Mouse (Mus musculus): ENCODE measurements around the gene Fbxo39. TPM values are rescaled to one million over a fixed set of nuclear protein-coding genes. Genes with fewer than 3 reads are reported as not detected.

The Fbxo39 gene
- polyA plus RNA-seq (2012; rRNA removed), result not detected in 2 replicates
- not detected in 2 replicates for polyA plus RNA-seq (2014; fragmentation: Nextera tagmentation; extraction: Ambion mirVana)

DNA sequence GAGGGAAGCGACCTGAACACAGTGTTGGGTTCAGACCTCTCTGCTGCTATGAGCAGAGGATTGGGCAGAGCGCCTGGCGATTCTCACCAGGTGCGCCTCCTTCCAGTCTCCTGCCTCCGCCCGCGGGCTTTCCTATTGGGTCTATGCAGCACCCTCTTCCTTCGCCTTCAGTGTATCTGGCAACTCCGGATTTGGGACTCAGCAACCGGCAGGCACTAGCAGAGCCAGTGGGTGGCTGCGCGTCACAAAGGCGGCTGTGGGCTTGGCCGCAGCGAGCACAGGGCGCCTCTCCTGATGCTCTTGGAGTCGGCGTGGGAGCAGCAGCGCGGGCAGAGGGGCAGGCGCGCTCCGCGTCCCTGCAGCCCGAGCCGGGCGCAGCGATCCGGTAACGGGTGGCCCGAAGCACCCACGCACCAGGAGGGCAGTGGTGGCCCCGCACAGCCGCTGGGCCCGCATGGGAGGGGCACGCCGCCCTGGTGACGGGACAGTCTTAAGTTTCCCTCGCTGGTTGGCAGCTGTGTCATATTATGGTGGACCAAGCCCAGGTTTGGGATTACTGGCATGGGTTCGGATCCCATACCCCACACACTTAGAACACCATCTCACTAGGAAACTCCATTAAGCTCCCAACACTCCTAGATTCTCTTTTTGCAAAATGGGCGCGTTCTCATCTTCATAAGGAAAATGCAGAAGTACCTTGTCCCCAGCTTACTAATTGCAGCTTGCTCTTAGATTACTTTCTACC is at the start of gene Fbxo39:
TSS of gene Fbxo39 (plus strand) at position 294 of the 745 bp plus-strand sequence.
- no peaks in the 10 kb centered on the region for H3K36me3 ChIP-seq (ENCODE audit: control insufficient read depth, insufficient read depth, low read length)
- H3K27ac ChIP-seq (replicated peaks; ENCODE audit: low read depth, low read length), result no peak within 1 kb of the TSS
- 10% methylated on average over 42 of the region's 42 CpGs for WGBS
- H3K9me3 ChIP-seq (ENCODE audit: control insufficient read depth, low read length), result no peaks in the 10 kb centered on the region
- DNase-seq (ENCODE audit: low spot score) (no peak), ATAC-seq (ENCODE audit: low FRiP score, low read depth) (no peak)
- H3K27me3 ChIP-seq (ENCODE audit: control insufficient read depth, insufficient read depth, low read length), result peaks cover 26% of the 10 kb centered on the region
- no peaks in the 10 kb centered on the region for H3K4me1 ChIP-seq (ENCODE audit: control insufficient read depth, insufficient read depth, low read length)
- H3K9ac ChIP-seq (ENCODE audit: low read depth, low read length, severe bottlenecking), result no peak within 1 kb of the TSS
- peak within 1 kb of the TSS; percentile 17 for H3K4me3 ChIP-seq (replicated peaks; ENCODE audit: low read length)
- no peak for TF ChIP-seq POLR2A (IDR thresholded peaks at IDR 0.05; ENCODE audit: borderline replicate concordance, extremely low read depth, insufficient read depth, insufficient read length)
- H3K4me2 ChIP-seq (replicated peaks; ENCODE audit: low read depth, low read length, severe bottlenecking), result peak within 1 kb of the TSS; percentile 30; the same call in 1 of the 2 replicates

- H3K4me2 ChIP-seq (replicated peaks; ENCODE audit: low read depth, low read length, severe bottlenecking), result no peak overlapping the region
- no peak overlapping the region for H3K9ac ChIP-seq (ENCODE audit: low read depth, low read length, severe bottlenecking)
- TF ChIP-seq POLR2A (IDR thresholded peaks at IDR 0.05; ENCODE audit: borderline replicate concordance, extremely low read depth, insufficient read depth, insufficient read length), result no peak
- no peak for ATAC-seq (ENCODE audit: low FRiP score, low read depth)
- no peak overlapping the region for H3K4me3 ChIP-seq (replicated peaks; ENCODE audit: low read length)
- peaks cover 4% of the 10 kb centered on the region; the same call in 1 of the 2 replicates for H3K4me1 ChIP-seq (ENCODE audit: control insufficient read depth, insufficient read depth, low read length)
- H3K36me3 ChIP-seq (ENCODE audit: control insufficient read depth, insufficient read depth, low read length), result no peaks in the 10 kb centered on the region
- H3K27ac ChIP-seq (replicated peaks; ENCODE audit: low read depth, low read length), result no peak overlapping the region
- 4% methylated on average over 11 of the region's 11 CpGs for WGBS
- H3K27me3 ChIP-seq (ENCODE audit: control insufficient read depth, insufficient read depth, low read length), result peaks cover 27% of the 10 kb centered on the region
- no peaks in the 10 kb centered on the region for H3K9me3 ChIP-seq (ENCODE audit: control insufficient read depth, low read length)
- DNase-seq (ENCODE audit: low spot score), result no peak
These were observed 48.8 kb upstream of the Fbxo39 start for GRCm38 (mm10) chr11:72265483-72265882.

DNA sequence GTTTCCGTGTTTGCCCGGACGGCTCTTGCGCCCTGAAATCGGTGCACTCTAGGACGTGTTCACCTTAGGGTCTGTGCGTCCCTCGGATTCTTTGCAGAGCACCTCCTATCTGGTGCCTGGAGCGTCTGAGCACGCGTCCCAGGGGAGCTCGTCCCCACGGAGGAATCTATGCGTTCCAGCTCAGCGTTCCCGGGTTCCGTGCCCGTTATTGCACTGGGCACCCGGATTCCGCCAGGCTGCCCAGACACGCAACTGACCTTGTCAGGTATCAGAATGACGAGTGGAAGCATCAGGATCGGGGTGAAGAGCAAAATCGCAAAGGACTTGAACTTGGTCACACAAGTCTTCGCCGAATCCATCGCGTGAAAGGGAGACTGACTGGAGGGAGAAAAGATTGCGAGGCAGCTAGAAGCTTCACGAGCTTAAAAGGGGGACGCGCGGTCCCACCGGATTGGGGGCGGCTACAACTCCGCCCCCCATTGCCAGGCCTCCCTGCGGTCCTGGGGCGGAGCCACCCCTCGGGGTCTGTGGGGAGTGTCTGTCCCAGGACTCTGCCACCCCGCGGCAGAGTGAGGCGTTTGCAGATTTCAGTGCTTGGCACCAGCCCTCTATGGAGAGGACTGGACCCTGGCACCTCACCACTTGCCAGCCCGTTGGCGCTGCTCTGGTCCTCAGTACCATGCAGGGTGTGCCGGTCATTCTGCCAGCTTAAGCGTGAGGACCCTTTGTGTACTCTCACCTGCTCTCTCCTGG is 47.9 kb upstream of the Fbxo39 start:
- Histone ChIP-seq H3K27ac (replicated peaks; ENCODE audit: low read depth, low read length) (no peak overlapping the region), H3K4me1 (ENCODE audit: control insufficient read depth, insufficient read depth, low read length) (peaks cover 4% of the 10 kb centered on the region; the same call in 1 of the 2 replicates), H3K36me3 (ENCODE audit: control insufficient read depth, insufficient read depth, low read length) (no peaks in the 10 kb centered on the region), H3K4me2 (replicated peaks; ENCODE audit: low read depth, low read length, severe bottlenecking) (peak overlapping the region; percentile 66), H3K9me3 (ENCODE audit: control insufficient read depth, low read length) (no peaks in the 10 kb centered on the region), H3K27me3 (ENCODE audit: control insufficient read depth, insufficient read depth, low read length) (peaks cover 27% of the 10 kb centered on the region), H3K4me3 (replicated peaks; ENCODE audit: low read length) (peak overlapping the region; percentile 37), H3K9ac (ENCODE audit: low read depth, low read length, severe bottlenecking) (peak overlapping the region; percentile 38)
- peak; percentile 62 for DNase-seq (ENCODE audit: low spot score)
- WGBS, result 2% methylated on average over 40 of the region's 46 CpGs
- TF ChIP-seq POLR2A (IDR thresholded peaks at IDR 0.05; ENCODE audit: borderline replicate concordance, extremely low read depth, insufficient read depth, insufficient read length), result no peak
- peak; percentile 74; the same call in 1 of the 2 replicates for ATAC-seq (ENCODE audit: low FRiP score, low read depth)

GRCm38 (mm10) chr11:72266960-72267560 is 47.2 kb upstream of the Fbxo39 start, which contains the start of gene Slc13a5:
Gene Slc13a5, minus strand, starts transcription at chr11:72267222.
- Histone ChIP-seq H3K27me3 (ENCODE audit: control insufficient read depth, insufficient read depth, low read length) (peaks cover 27% of the 10 kb centered on the region), H3K9me3 (ENCODE audit: control insufficient read depth, low read length) (no peaks in the 10 kb centered on the region), H3K4me2 (replicated peaks; ENCODE audit: low read depth, low read length, severe bottlenecking) (peak within 1 kb of the TSS; percentile 66), H3K27ac (replicated peaks; ENCODE audit: low read depth, low read length) (no peak within 1 kb of the TSS), H3K4me1 (ENCODE audit: control insufficient read depth, insufficient read depth, low read length) (peaks cover 4% of the 10 kb centered on the region; the same call in 1 of the 2 replicates), H3K9ac (ENCODE audit: low read depth, low read length, severe bottlenecking) (peak within 1 kb of the TSS; percentile 38), H3K4me3 (replicated peaks; ENCODE audit: low read length) (peak within 1 kb of the TSS; percentile 37), H3K36me3 (ENCODE audit: control insufficient read depth, insufficient read depth, low read length) (no peaks in the 10 kb centered on the region)
- 3% methylated on average over 36 of the region's 36 CpGs for WGBS
- TF ChIP-seq POLR2A (IDR thresholded peaks at IDR 0.05; ENCODE audit: borderline replicate concordance, extremely low read depth, insufficient read depth, insufficient read length), result no peak
- DNase-seq (ENCODE audit: low spot score) (no peak), ATAC-seq (ENCODE audit: low FRiP score, low read depth) (peak; percentile 26; the same call in 1 of the 2 replicates)

GRCm38 (mm10) chr11:72271761-72272160 is 42.5 kb upstream of the Fbxo39 start:
- H3K27me3 ChIP-seq (ENCODE audit: control insufficient read depth, insufficient read depth, low read length), result peaks cover 4% of the 10 kb centered on the region; the same call in 1 of the 2 replicates
- 52% methylated on average over 1 of the region's 1 CpGs for WGBS
- no peaks in the 10 kb centered on the region for H3K9me3 ChIP-seq (ENCODE audit: control insufficient read depth, low read length)
- ATAC-seq (ENCODE audit: low FRiP score, low read depth) (no peak), DNase-seq (ENCODE audit: low spot score) (no peak)
- no peak overlapping the region for H3K4me3 ChIP-seq (replicated peaks; ENCODE audit: low read length)
- H3K4me2 ChIP-seq (replicated peaks; ENCODE audit: low read depth, low read length, severe bottlenecking), result no peak overlapping the region
- H3K27ac ChIP-seq (replicated peaks; ENCODE audit: low read depth, low read length), result no peak overlapping the region
- no peaks in the 10 kb centered on the region for H3K36me3 ChIP-seq (ENCODE audit: control insufficient read depth, insufficient read depth, low read length)
- TF ChIP-seq POLR2A (IDR thresholded peaks at IDR 0.05; ENCODE audit: borderline replicate concordance, extremely low read depth, insufficient read depth, insufficient read length), result no peak
- no peak overlapping the region for H3K9ac ChIP-seq (ENCODE audit: low read depth, low read length, severe bottlenecking)
- peaks cover under 1% of the 10 kb centered on the region; the same call in 1 of the 2 replicates for H3K4me1 ChIP-seq (ENCODE audit: control insufficient read depth, insufficient read depth, low read length)

Measured in limb, embryonic 14.5 days (tissue).